Mouse (Mus musculus) hindbrain, embryonic 11.5 days (tissue): ENCODE measurements around the gene Ppp1r8. TPM values are rescaled to one million over a fixed set of nuclear protein-coding genes. Genes with fewer than 3 reads are reported as not detected.

Source experiments
- ATAC-seq: fragments of 200-750 bp; cut with Nextera tagmentation; 2 replicates; pipeline ENCODE4 v1.8.0; 2017; ENCODE audit warnings: mild to moderate bottlenecking, moderate TSS enrichment, moderate library complexity; ENCODE audit not compliant: low FRiP score
- DNase-seq: peaks from one replicate; pipeline ENCODE4 v3.0.0-alpha.2; 2015; ENCODE audit warnings: low spot score
- H3K27ac ChIP-seq: fragments of 300-500 bp; sonication (generic); 2 replicates; pipeline ENCODE4 v1.5.1; 2014; ENCODE audit warnings: mild to moderate bottlenecking, low read depth, low read length
- H3K27me3 ChIP-seq: fragments of 300-500 bp; sonication (generic); 2 replicates; pipeline ENCODE4 v1.6.1; 2014; ENCODE audit warnings: mild to moderate bottlenecking, low read length, moderate library complexity, mixed read lengths; ENCODE audit not compliant: control insufficient read depth, insufficient read depth
- H3K36me3 ChIP-seq: fragments of 300-500 bp; sonication (generic); 2 replicates; pipeline ENCODE4 v1.6.1; 2014; ENCODE audit warnings: mild to moderate bottlenecking, low read length, moderate library complexity, mixed read lengths; ENCODE audit not compliant: control insufficient read depth, insufficient read depth
- H3K4me1 ChIP-seq: fragments of 300-500 bp; sonication (generic); replicated peaks from 2 replicates; pipeline ENCODE4 v1.6.1; 2014; ENCODE audit warnings: low read length, mixed read lengths; ENCODE audit not compliant: control insufficient read depth, insufficient read depth
- H3K4me2 ChIP-seq: fragments of 300-500 bp; sonication (generic); replicated peaks from 2 replicates; pipeline ENCODE4 v1.6.1; 2014; ENCODE audit warnings: mild to moderate bottlenecking, low read depth, low read length
- H3K4me3 ChIP-seq: fragments of 300-500 bp; sonication (generic); 2 replicates; pipeline ENCODE4 v1.5.1; 2014; ENCODE audit warnings: low read depth, low read length
- H3K9ac ChIP-seq: fragments of 300-500 bp; sonication (generic); 2 replicates; pipeline ENCODE4 v1.6.1; 2014; ENCODE audit warnings: low read depth, low read length
- H3K9me3 ChIP-seq: fragments of 300-500 bp; sonication (generic); 2 replicates; pipeline ENCODE4 v1.6.1; 2016; ENCODE audit warnings: low read length; ENCODE audit not compliant: control insufficient read depth
- WGBS: fragments of 180-500 bp; shearing (Covaris S2); extraction: QIAGEN DNeasy Blood & Tissue Kit; methylation state at CpG from one replicate; pipeline ENCODE4 v1.1.7; 2014; 5-methylcytosine and 5-hydroxymethylcytosine counted together
- polyA plus RNA-seq: library from polyadenylated mRNA; unstranded; fragments of >200 nt; fragmentation: Nextera tagmentation; extraction: Ambion mirVana; gene quantifications from 2 replicates; pipeline ENCODE4 v1.2.1, GENCODE M21; 2014

Ppp1r8 gene
- 87.2 and 114 TPM in 2 replicates for polyA plus RNA-seq

GRCm38 (mm10) chr4:132842970-132843704, at the start of gene Ppp1r8:
Ppp1r8 (minus strand) TSS chr4:132843169.
- H3K27me3 ChIP-seq, result no peaks in the 10 kb centered on the region

GRCm38 (mm10) chr4:132884844-132885374, 41.9 kb upstream of the Ppp1r8 start:
- H3K27me3 ChIP-seq, result no peaks in the 10 kb centered on the region
- ATAC-seq (peak; percentile 33; the same call in 1 of the 2 replicates), DNase-seq (no peak)
- H3K4me2 ChIP-seq, result peak overlapping the region; percentile 89
- 16% methylated on average over 9 of the region's 9 CpGs for WGBS
- H3K36me3 ChIP-seq, result no peaks in the 10 kb centered on the region
- H3K9ac ChIP-seq, result peak overlapping the region; percentile 86
- H3K4me1 ChIP-seq, result 0 out of 2 replicates have a peak, but pooled peaks cover 2% of the 10 kb centered on the region
- H3K9me3 ChIP-seq, result no peaks in the 10 kb centered on the region
- H3K27ac ChIP-seq, result peak overlapping the region; percentile 47; the same call in 1 of the 2 replicates
- H3K4me3 ChIP-seq, result peak overlapping the region; percentile 75

More at GRCm38 (mm10) chr4:132842970-132843704, at the start of gene Ppp1r8:
- Histone ChIP-seq H3K27ac (peak within 1 kb of the TSS; percentile 68), H3K4me1 (peaks cover 3% of the 10 kb centered on the region; the same call in 1 of the 2 replicates), H3K4me3 (peak within 1 kb of the TSS; percentile 96), H3K4me2 (peak within 1 kb of the TSS; percentile 68), H3K9me3 (no peaks in the 10 kb centered on the region), H3K36me3 (peaks cover 3% of the 10 kb centered on the region; the same call in 1 of the 2 replicates), H3K9ac (peak within 1 kb of the TSS; percentile 96)
- under 1% methylated on average over 40 of the region's 40 CpGs for WGBS
- ATAC-seq, result peak; percentile 99
- peak; percentile 94 for DNase-seq

- H3K4me2 ChIP-seq, result peak within 1 kb of the TSS; percentile 89
- no peaks in the 10 kb centered on the region for H3K36me3 ChIP-seq
- DNase-seq, result peak; percentile 96
- 0 out of 2 replicates have a peak, but pooled peaks cover 2% of the 10 kb centered on the region for H3K4me1 ChIP-seq
- peak; percentile 96 for ATAC-seq
- H3K27me3 ChIP-seq, result no peaks in the 10 kb centered on the region
- peak within 1 kb of the TSS; percentile 79 for H3K27ac ChIP-seq
- peak within 1 kb of the TSS; percentile 86 for H3K9ac ChIP-seq
- no peaks in the 10 kb centered on the region for H3K9me3 ChIP-seq
- peak within 1 kb of the TSS; percentile 75 for H3K4me3 ChIP-seq
- WGBS, result under 1% methylated on average over 72 of the region's 72 CpGs
Measured at GRCm38 (mm10) chr4:132884064-132884843, 41.3 kb upstream of the Ppp1r8 start, which contains the start of gene Stx12. Stx12 (minus strand) TSS chr4:132884509.

GRCm38 (mm10) chr4:132883561-132884063, 40.6 kb upstream of the Ppp1r8 start:
- ATAC-seq (no peak), DNase-seq (peak; percentile 31)
- peak overlapping the region; percentile 89 for H3K4me2 ChIP-seq

GRCm38 (mm10) chr4:132874363-132875097, 31.6 kb upstream of the Ppp1r8 start:
- 92% methylated on average over 7 of the region's 7 CpGs for WGBS

More at GRCm38 (mm10) chr4:132883561-132884063, 40.6 kb upstream of the Ppp1r8 start:
- Histone ChIP-seq H3K27ac (peak overlapping the region; percentile 79; the same call in 1 of the 2 replicates), H3K36me3 (no peaks in the 10 kb centered on the region), H3K9ac (peak overlapping the region; percentile 86), H3K27me3 (no peaks in the 10 kb centered on the region), H3K4me3 (peak overlapping the region; percentile 75), H3K4me1 (0 out of 2 replicates have a peak, but pooled peaks cover 2% of the 10 kb centered on the region), H3K9me3 (no peaks in the 10 kb centered on the region)
- WGBS, result 4% methylated on average over 21 of the region's 21 CpGs

GRCm38 (mm10) chr4:132873481-132874362, 30.8 kb upstream of the Ppp1r8 start:
- H3K4me3 ChIP-seq, result no peak overlapping the region
- DNase-seq (no peak), ATAC-seq (no peak)
- H3K4me2 ChIP-seq, result no peak overlapping the region
- no peak overlapping the region for H3K9ac ChIP-seq
- no peaks in the 10 kb centered on the region for H3K27me3 ChIP-seq
- H3K27ac ChIP-seq, result no peak overlapping the region
- H3K36me3 ChIP-seq, result no peaks in the 10 kb centered on the region
- no peaks in the 10 kb centered on the region for H3K9me3 ChIP-seq
- WGBS, result 91% methylated on average over 11 of the region's 11 CpGs
- H3K4me1 ChIP-seq, result no peaks in the 10 kb centered on the region

More at GRCm38 (mm10) chr4:132874363-132875097, 31.6 kb upstream of the Ppp1r8 start:
- Histone ChIP-seq H3K27me3 (no peaks in the 10 kb centered on the region), H3K9me3 (no peaks in the 10 kb centered on the region), H3K36me3 (no peaks in the 10 kb centered on the region), H3K9ac (no peak overlapping the region), H3K4me2 (no peak overlapping the region), H3K4me3 (no peak overlapping the region), H3K4me1 (no peaks in the 10 kb centered on the region), H3K27ac (no peak overlapping the region)
- ATAC-seq (no peak), DNase-seq (no peak)

- DNase-seq (no peak), ATAC-seq (no peak)
- WGBS, result 92% methylated on average over 3 of the region's 3 CpGs
- no peak overlapping the region for H3K27ac ChIP-seq
- no peaks in the 10 kb centered on the region for H3K27me3 ChIP-seq
- no peak overlapping the region for H3K4me3 ChIP-seq
- no peak overlapping the region for H3K9ac ChIP-seq
- no peaks in the 10 kb centered on the region for H3K4me1 ChIP-seq
- H3K36me3 ChIP-seq, result no peaks in the 10 kb centered on the region; the same call in 1 of the 2 replicates
- no peak overlapping the region for H3K4me2 ChIP-seq
- H3K9me3 ChIP-seq, result no peaks in the 10 kb centered on the region
Measured at GRCm38 (mm10) chr4:132871116-132871515, 28.1 kb upstream of the Ppp1r8 start.
